30 mouse cellular contexts compared by ENCODE assay signal in genomic region chr1:126005672-126006071, GRCm38 (mm10).
"Had no signal": no experiment of that assay in that cellular context is flagged by ENCODE, and none has a peak within 500 bp of the region (broad histone marks: within the 10 kb centered on the region; RNA-seq: fewer than 3 reads in every experiment).

No protein-coding gene starts in this region.

- H3K27ac ChIP-seq: left cerebral cortex, adult 2 months; limb, embryonic 10.5 days; limb, embryonic 12.5 days; limb, embryonic 13.5 days; limb, embryonic 15.5 days; liver, embryonic 12.5 days; liver, embryonic 13.5 days; liver, embryonic 14.5 days; liver, embryonic 15.5 days; lung, embryonic 15.5 days; macrophage; midbrain, embryonic 10.5 days; midbrain, embryonic 12.5 days; midbrain, embryonic 13.5 days; midbrain, embryonic 15.5 days had no signal

- H3K9me3 ChIP-seq: limb, embryonic 10.5 days; limb, embryonic 12.5 days; limb, embryonic 13.5 days; limb, embryonic 15.5 days; liver, embryonic 12.5 days; liver, embryonic 13.5 days; liver, embryonic 15.5 days; lung, embryonic 15.5 days; midbrain, embryonic 10.5 days; midbrain, embryonic 12.5 days; midbrain, embryonic 13.5 days; midbrain, embryonic 15.5 days had no signal

- H3K27me3 ChIP-seq: limb, embryonic 12.5 days; limb, embryonic 13.5 days; limb, embryonic 15.5 days; liver, embryonic 12.5 days; liver, embryonic 13.5 days; liver, embryonic 15.5 days; lung, embryonic 15.5 days; megakaryocyte, embryonic 14.5 days; midbrain, embryonic 12.5 days; midbrain, embryonic 13.5 days; midbrain, embryonic 15.5 days had no signal

- H3K4me3 ChIP-seq: left cerebral cortex, adult 2 months; limb, embryonic 10.5 days; limb, embryonic 12.5 days; limb, embryonic 13.5 days; limb, embryonic 15.5 days; liver, embryonic 12.5 days; liver, embryonic 13.5 days; liver, embryonic 15.5 days; lung, embryonic 15.5 days; megakaryocyte, embryonic 14.5 days; midbrain, embryonic 10.5 days; midbrain, embryonic 12.5 days; midbrain, embryonic 13.5 days; midbrain, embryonic 15.5 days; myocyte had no signal

- H3K4me1 ChIP-seq: limb, embryonic 10.5 days; limb, embryonic 12.5 days; limb, embryonic 13.5 days; limb, embryonic 15.5 days; liver, embryonic 12.5 days; liver, embryonic 13.5 days; liver, embryonic 15.5 days; lung, embryonic 15.5 days; megakaryocyte, embryonic 14.5 days; midbrain, embryonic 10.5 days; midbrain, embryonic 15.5 days had no signal

- ATAC-seq: liver, embryonic 12.5 days; liver, postnatal 0 days; lung, postnatal 0 days; midbrain, embryonic 13.5 days; midbrain, embryonic 15.5 days had no signal

- H3K4me2 ChIP-seq: limb, embryonic 12.5 days; limb, embryonic 13.5 days; limb, embryonic 15.5 days; liver, embryonic 11.5 days; liver, embryonic 12.5 days; liver, embryonic 13.5 days; liver, embryonic 15.5 days; lung, embryonic 14.5 days; lung, embryonic 15.5 days; midbrain, embryonic 11.5 days; midbrain, embryonic 12.5 days; midbrain, embryonic 13.5 days; midbrain, embryonic 15.5 days had no signal

- H3K36me3 ChIP-seq: limb, embryonic 10.5 days; limb, embryonic 12.5 days; limb, embryonic 13.5 days; limb, embryonic 15.5 days; liver, embryonic 12.5 days; liver, embryonic 13.5 days; liver, embryonic 15.5 days; lung, embryonic 15.5 days; midbrain, embryonic 10.5 days; midbrain, embryonic 12.5 days; midbrain, embryonic 13.5 days; midbrain, embryonic 15.5 days had no signal

- H3K9ac ChIP-seq: limb, embryonic 12.5 days; limb, embryonic 13.5 days; limb, embryonic 15.5 days; liver, embryonic 12.5 days; liver, embryonic 13.5 days; liver, embryonic 14.5 days; liver, embryonic 15.5 days; liver, postnatal 0 days; lung, embryonic 14.5 days; lung, embryonic 15.5 days; midbrain, embryonic 12.5 days; midbrain, embryonic 13.5 days; midbrain, embryonic 15.5 days had no signal

- DNase-seq: left cerebral cortex, postnatal 4 days; liver; liver, embryonic 13.5 days; liver, postnatal 0 days; lung, adult 18-20 months; lung, adult 2 months; lung, embryonic 14.5 days; lung, postnatal 10 days; lung, postnatal 14 days; lung, postnatal 36 days; lung, postnatal 4 days had no signal
